Mouse (Mus musculus): Measurements from ENCODE around the gene Prpf4. TPM values are rescaled to one million over a fixed set of nuclear protein-coding genes. Genes with fewer than 3 reads are reported as not detected.

Prpf4 gene
- polyA plus RNA-seq, 1 experiment from 2014 or later = 14.9 TPM

- H3K9me3 ChIP-seq (replicated peaks) = no peaks in the 10 kb centered on the region
- whole genome bisulfite sequencing = 79% methylated on average over 7 of the region's 7 CpGs
Observed at GRCm38 (mm10) chr4:62437871-62438270, 29.3 kb downstream of the Prpf4 start.

GRCm38 (mm10) chr4:62439793-62440192 lies 31.2 kb downstream of the Prpf4 start:
- Histone ChIP-seq H3K4me3 (no peak overlapping the region), H3K27ac (ENCODE audit: poor library complexity, severe bottlenecking) (no peak overlapping the region), H3K4me2 (no peak overlapping the region), H3K4me1 (replicated peaks) (no peaks in the 10 kb centered on the region), H3K27me3 (replicated peaks) (no peaks in the 10 kb centered on the region), H3K9ac (no peak overlapping the region), H3K9me3 (replicated peaks) (no peaks in the 10 kb centered on the region), H3K36me3 (no peaks in the 10 kb centered on the region)
- WGBS = 50% methylated on average over 4 of the region's 4 CpGs
- ATAC-seq (ENCODE audit: insufficient number of reproducible peaks, low FRiP score) = no peak

More at GRCm38 (mm10) chr4:62437871-62438270, 29.3 kb downstream of the Prpf4 start:
- Histone ChIP-seq H3K27me3 (replicated peaks) (no peaks in the 10 kb centered on the region), H3K4me3 (no peak overlapping the region), H3K9ac (no peak overlapping the region), H3K27ac (ENCODE audit: poor library complexity, severe bottlenecking) (no peak overlapping the region), H3K36me3 (no peaks in the 10 kb centered on the region), H3K4me2 (no peak overlapping the region), H3K4me1 (replicated peaks) (no peaks in the 10 kb centered on the region)
- ATAC-seq (ENCODE audit: insufficient number of reproducible peaks, low FRiP score) = no peak

- Histone ChIP-seq H3K27ac (ENCODE audit: poor library complexity, severe bottlenecking) (no peak overlapping the region), H3K4me2 (no peak overlapping the region), H3K9me3 (replicated peaks) (no peaks in the 10 kb centered on the region), H3K27me3 (replicated peaks) (no peaks in the 10 kb centered on the region), H3K4me3 (no peak overlapping the region), H3K9ac (no peak overlapping the region), H3K36me3 (no peaks in the 10 kb centered on the region), H3K4me1 (replicated peaks) (no peaks in the 10 kb centered on the region)
- 69% methylated on average over 4 of the region's 4 CpGs for WGBS
- ATAC-seq (ENCODE audit: insufficient number of reproducible peaks, low FRiP score) = no peak
Observed at GRCm38 (mm10) chr4:62440544-62440943, 31.9 kb downstream of the Prpf4 start.

- no peak for ATAC-seq (ENCODE audit: insufficient number of reproducible peaks, low FRiP score)
- no peaks in the 10 kb centered on the region for H3K27me3 ChIP-seq (replicated peaks)
- H3K4me3 ChIP-seq = no peak overlapping the region
- H3K27ac ChIP-seq (ENCODE audit: poor library complexity, severe bottlenecking) = no peak overlapping the region
- H3K4me1 ChIP-seq (replicated peaks) = no peaks in the 10 kb centered on the region
- H3K9ac ChIP-seq = no peak overlapping the region
- H3K4me2 ChIP-seq = no peak overlapping the region
- no peaks in the 10 kb centered on the region for H3K9me3 ChIP-seq (replicated peaks)
- H3K36me3 ChIP-seq = no peaks in the 10 kb centered on the region
- WGBS = 59% methylated on average over 4 of the region's 4 CpGs
Observed at GRCm38 (mm10) chr4:62440986-62441385, 32.4 kb downstream of the Prpf4 start.

- 0 out of 2 replicates have a peak, but pooled peaks cover 4% of the 10 kb centered on the region for H3K4me1 ChIP-seq (replicated peaks)
- no peak overlapping the region for H3K27ac ChIP-seq (ENCODE audit: poor library complexity, severe bottlenecking)
- no peak for ATAC-seq (ENCODE audit: insufficient number of reproducible peaks, low FRiP score)
- no peak overlapping the region for H3K4me3 ChIP-seq
- H3K27me3 ChIP-seq (replicated peaks) = no peaks in the 10 kb centered on the region
- H3K9me3 ChIP-seq (replicated peaks) = no peaks in the 10 kb centered on the region
- 50% methylated on average over 5 of the region's 5 CpGs for WGBS
- H3K36me3 ChIP-seq = no peaks in the 10 kb centered on the region
- no peak overlapping the region for H3K4me2 ChIP-seq
- no peak overlapping the region for H3K9ac ChIP-seq
Observed at GRCm38 (mm10) chr4:62454995-62455394, 46.4 kb downstream of the Prpf4 start.

GRCm38 (mm10) chr4:62459081-62459480 lies 50.5 kb downstream of the Prpf4 start:
- no peak for ATAC-seq (ENCODE audit: insufficient number of reproducible peaks, low FRiP score)
- H3K36me3 ChIP-seq = no peaks in the 10 kb centered on the region
- no peaks in the 10 kb centered on the region for H3K27me3 ChIP-seq (replicated peaks)
- 79% methylated on average over 3 of the region's 3 CpGs for WGBS
- H3K9me3 ChIP-seq (replicated peaks) = no peaks in the 10 kb centered on the region
- no peak overlapping the region for H3K4me2 ChIP-seq
- H3K27ac ChIP-seq (ENCODE audit: poor library complexity, severe bottlenecking) = no peak overlapping the region
- H3K9ac ChIP-seq = no peak overlapping the region
- 0 out of 2 replicates have a peak, but pooled peaks cover 4% of the 10 kb centered on the region for H3K4me1 ChIP-seq (replicated peaks)
- no peak overlapping the region for H3K4me3 ChIP-seq

GRCm38 (mm10) chr4:62460348-62460747 lies 51.8 kb downstream of the Prpf4 start:
- H3K9me3 ChIP-seq (replicated peaks) = no peaks in the 10 kb centered on the region
- no peak overlapping the region for H3K27ac ChIP-seq (ENCODE audit: poor library complexity, severe bottlenecking)
- 83% methylated on average over 8 of the region's 8 CpGs for WGBS
- no peak overlapping the region for H3K4me2 ChIP-seq
- H3K27me3 ChIP-seq (replicated peaks) = no peaks in the 10 kb centered on the region
- no peak for ATAC-seq (ENCODE audit: insufficient number of reproducible peaks, low FRiP score)
- no peak overlapping the region for H3K4me3 ChIP-seq
- H3K36me3 ChIP-seq = no peaks in the 10 kb centered on the region
- H3K4me1 ChIP-seq (replicated peaks) = 0 out of 2 replicates have a peak, but pooled peaks cover 4% of the 10 kb centered on the region
- H3K9ac ChIP-seq = no peak overlapping the region

GRCm38 (mm10) chr4:62463124-62463523 lies 54.5 kb downstream of the Prpf4 start:
- H3K36me3 ChIP-seq = no peaks in the 10 kb centered on the region
- no peak for ATAC-seq (ENCODE audit: insufficient number of reproducible peaks, low FRiP score)
- H3K4me3 ChIP-seq = no peak overlapping the region
- no peak overlapping the region for H3K27ac ChIP-seq (ENCODE audit: poor library complexity, severe bottlenecking)
- 0 out of 2 replicates have a peak, but pooled peaks cover 3% of the 10 kb centered on the region for H3K4me1 ChIP-seq (replicated peaks)
- no peaks in the 10 kb centered on the region for H3K9me3 ChIP-seq (replicated peaks)
- H3K27me3 ChIP-seq (replicated peaks) = no peaks in the 10 kb centered on the region
- no peak overlapping the region for H3K9ac ChIP-seq
- WGBS = 78% methylated on average over 2 of the region's 2 CpGs
- H3K4me2 ChIP-seq = no peak overlapping the region

- 94% methylated on average over 1 of the region's 1 CpGs for WGBS
- no peak overlapping the region for H3K9ac ChIP-seq
- ATAC-seq (ENCODE audit: insufficient number of reproducible peaks, low FRiP score) = no peak
Observed at GRCm38 (mm10) chr4:62468158-62468557, 59.6 kb downstream of the Prpf4 start.

GRCm38 (mm10) chr4:62470598-62471051 lies 62.0 kb downstream of the Prpf4 start, which contains the start of gene Wdr31:
Gene Wdr31, minus strand, starts transcription at chr4:62470896.
- Histone ChIP-seq H3K27me3 (replicated peaks) (no peaks in the 10 kb centered on the region), H3K27ac (ENCODE audit: poor library complexity, severe bottlenecking) (no peak within 1 kb of the TSS), H3K4me2 (peak within 1 kb of the TSS; percentile 79), H3K9me3 (replicated peaks) (no peaks in the 10 kb centered on the region), H3K4me3 (peak within 1 kb of the TSS; percentile 64), H3K4me1 (replicated peaks) (no peaks in the 10 kb centered on the region), H3K36me3 (no peaks in the 10 kb centered on the region), H3K9ac (peak within 1 kb of the TSS; percentile 71)
- 1% methylated on average over 30 of the region's 30 CpGs for WGBS
- peak; percentile 87 for ATAC-seq (ENCODE audit: insufficient number of reproducible peaks, low FRiP score)

More at GRCm38 (mm10) chr4:62468158-62468557, 59.6 kb downstream of the Prpf4 start:
- Histone ChIP-seq H3K4me3 (no peak overlapping the region), H3K27ac (ENCODE audit: poor library complexity, severe bottlenecking) (no peak overlapping the region), H3K9me3 (replicated peaks) (no peaks in the 10 kb centered on the region), H3K36me3 (no peaks in the 10 kb centered on the region), H3K27me3 (replicated peaks) (no peaks in the 10 kb centered on the region), H3K4me2 (no peak overlapping the region), H3K4me1 (replicated peaks) (no peaks in the 10 kb centered on the region)

GRCm38 (mm10) chr4:62472071-62472470 lies 63.5 kb downstream of the Prpf4 start:
- Histone ChIP-seq H3K9me3 (replicated peaks) (no peaks in the 10 kb centered on the region), H3K4me1 (replicated peaks) (no peaks in the 10 kb centered on the region), H3K4me2 (no peak overlapping the region), H3K9ac (no peak overlapping the region), H3K27ac (ENCODE audit: poor library complexity, severe bottlenecking) (no peak overlapping the region), H3K36me3 (no peaks in the 10 kb centered on the region), H3K4me3 (no peak overlapping the region), H3K27me3 (replicated peaks) (no peaks in the 10 kb centered on the region)
- WGBS = 86% methylated on average over 2 of the region's 2 CpGs
- ATAC-seq (ENCODE audit: insufficient number of reproducible peaks, low FRiP score) = no peak

- Histone ChIP-seq H3K4me1 (replicated peaks) (peaks cover 9% of the 10 kb centered on the region), H3K27me3 (replicated peaks) (peaks cover 20% of the 10 kb centered on the region), H3K4me3 (no peak overlapping the region), H3K36me3 (no peaks in the 10 kb centered on the region), H3K9ac (no peak overlapping the region), H3K9me3 (replicated peaks) (no peaks in the 10 kb centered on the region), H3K4me2 (no peak overlapping the region), H3K27ac (ENCODE audit: poor library complexity, severe bottlenecking) (no peak overlapping the region)
- ATAC-seq (ENCODE audit: insufficient number of reproducible peaks, low FRiP score) = no peak
- 75% methylated on average over 2 of the region's 2 CpGs for WGBS
Observed at GRCm38 (mm10) chr4:62475131-62475530, 66.5 kb downstream of the Prpf4 start.
